Mouse (Mus musculus) urinary bladder, postnatal 36 days (tissue): Measurements from ENCODE around the gene Acox1.

ENCODE experiments used
- DNase-seq, 2 experiments: peaks; one replicate each; pipeline ENCODE4 v3.0.0; 2022; ENCODE audit warnings: low spot score in 2 of 2, mixed read lengths in 1 of 2

Acox1 gene

DNA sequence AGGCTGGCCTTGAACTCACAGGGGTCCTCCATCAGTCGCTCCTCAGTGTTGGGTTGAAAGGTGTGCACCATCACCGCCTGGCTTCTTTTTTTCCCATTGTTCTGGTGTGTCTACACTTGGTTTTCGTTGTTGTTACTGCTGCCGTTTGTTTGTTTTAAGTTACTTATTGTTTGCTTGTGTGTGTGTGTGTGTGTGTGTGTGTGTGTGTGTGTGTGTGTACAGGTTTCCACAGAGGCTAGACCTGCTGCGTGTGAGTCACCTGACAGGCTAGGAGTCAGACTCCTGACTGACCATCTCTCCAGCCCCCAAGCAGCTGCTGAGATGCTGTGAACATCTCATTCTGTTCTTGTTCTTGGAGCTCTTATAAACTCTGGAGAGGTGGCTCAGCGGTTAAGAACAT is 14.0 kb upstream of the Acox1 start:
- DNase-seq, result no peak

GRCm38 (mm10) chr11:116210696-116211095 is 11.9 kb upstream of the Acox1 start:
- DNase-seq, result no peak

DNA sequence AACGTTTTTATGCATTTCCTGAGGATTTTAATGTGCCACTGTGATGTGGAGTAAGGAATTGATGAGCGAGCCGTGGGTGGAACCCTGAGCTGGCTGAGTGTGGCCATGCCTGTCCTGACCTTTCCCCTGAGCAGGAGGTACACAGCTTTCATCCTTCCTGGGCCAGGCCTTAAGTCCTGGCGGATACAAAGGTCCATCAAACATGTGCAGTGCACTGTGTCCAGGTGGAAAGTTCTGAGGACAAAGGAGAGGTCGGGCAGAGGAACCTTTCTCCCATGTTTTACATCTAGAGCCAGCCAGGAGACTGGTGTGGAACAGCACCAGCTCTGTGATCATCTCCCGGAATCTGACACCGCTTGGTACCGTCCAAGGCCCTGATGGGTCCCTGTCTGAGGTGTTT is 10.4 kb upstream of the Acox1 start:
- no peak for DNase-seq

DNA sequence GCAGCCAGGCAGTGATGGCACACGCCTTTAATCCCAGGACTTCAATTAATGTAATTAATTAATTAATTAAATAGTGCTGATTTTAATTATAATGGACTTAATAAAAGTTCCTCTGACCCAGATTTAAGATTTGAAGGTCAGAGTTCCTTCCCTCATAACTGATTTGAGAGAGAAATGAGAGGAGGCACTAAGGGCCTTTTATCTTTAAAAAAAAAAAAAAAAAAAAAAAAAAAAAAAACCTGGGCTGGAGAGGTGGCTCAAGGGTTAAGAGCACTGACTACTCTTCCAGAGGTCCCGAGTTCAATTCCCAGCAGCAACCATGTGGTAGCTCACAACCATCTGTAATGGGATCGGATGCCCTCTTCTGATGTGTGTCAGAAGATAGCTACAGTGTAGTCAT is 9.8 kb upstream of the Acox1 start:
- no peak for DNase-seq

DNA sequence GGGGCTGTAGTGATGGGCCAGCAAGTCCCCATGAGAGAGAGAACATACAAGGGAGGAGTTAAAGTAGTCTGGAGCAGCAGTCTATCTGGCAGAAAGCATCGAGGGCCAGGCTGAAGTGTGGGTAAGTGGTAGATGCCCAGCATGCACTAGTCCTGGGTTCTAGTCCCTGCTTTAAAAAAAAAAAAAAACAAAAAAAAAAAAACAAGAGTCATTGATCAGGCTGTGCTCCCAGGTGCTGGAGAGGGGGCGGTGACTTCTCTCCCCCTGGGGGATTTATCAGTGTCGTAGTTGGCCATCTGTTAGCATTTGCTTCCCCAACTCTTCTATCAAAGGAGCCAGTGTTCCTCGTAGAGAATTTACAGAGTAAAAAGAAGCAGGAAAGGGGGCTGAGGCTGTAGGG is 7.8 kb upstream of the Acox1 start:
- DNase-seq, result no peak

DNA sequence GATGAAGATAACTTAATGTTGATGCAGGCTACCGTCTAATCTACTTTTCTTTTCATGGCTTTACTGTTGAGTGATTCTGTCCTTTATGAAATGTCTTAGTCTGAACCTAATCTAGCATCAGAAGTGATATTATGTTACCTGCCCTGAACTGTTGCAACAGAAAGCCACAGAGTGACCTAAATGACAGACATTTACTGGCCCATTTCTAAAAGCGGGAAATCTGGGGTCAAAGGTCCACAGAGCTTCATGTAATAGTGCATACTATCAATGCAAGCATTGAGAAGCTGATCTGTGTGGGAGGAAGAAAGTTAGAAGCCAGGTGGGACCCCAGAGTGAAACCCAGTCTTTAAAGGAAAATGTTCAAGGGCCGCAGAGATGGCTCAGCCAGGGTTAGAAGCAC is 4.3 kb upstream of the Acox1 start:
- no peak for DNase-seq

GRCm38 (mm10) chr11:116201151-116201550 is 2.3 kb upstream of the Acox1 start:
- DNase-seq, result no peak

- no peak for DNase-seq
Observed at GRCm38 (mm10) chr11:116198132-116198531, 713 bp downstream of the Acox1 start.

GRCm38 (mm10) chr11:116197584-116197906 is 1.3 kb downstream of the Acox1 start:
- no peak for DNase-seq

- no peak for DNase-seq
Observed at GRCm38 (mm10) chr11:116196866-116197583, 1.8 kb downstream of the Acox1 start.

DNA sequence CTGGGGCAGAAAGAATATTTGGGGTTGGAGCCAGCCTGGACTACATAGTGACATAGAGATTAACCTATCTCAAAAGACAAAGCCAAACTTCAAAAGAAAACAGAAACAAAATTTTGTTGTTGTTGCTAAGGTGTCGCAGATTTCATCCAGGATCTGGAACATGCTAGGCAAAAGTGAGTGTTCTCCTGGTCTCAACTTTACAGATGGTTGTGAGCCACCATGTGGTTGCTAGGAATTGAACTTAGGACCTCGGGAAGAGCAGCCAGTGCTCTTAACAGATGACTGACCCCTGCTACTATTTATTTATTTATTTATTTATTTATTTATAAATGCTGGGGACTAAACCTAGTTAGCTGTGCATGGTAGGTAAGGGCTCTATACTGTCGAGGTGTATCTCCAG is 2.5 kb downstream of the Acox1 start:
- DNase-seq, result no peak

DNA sequence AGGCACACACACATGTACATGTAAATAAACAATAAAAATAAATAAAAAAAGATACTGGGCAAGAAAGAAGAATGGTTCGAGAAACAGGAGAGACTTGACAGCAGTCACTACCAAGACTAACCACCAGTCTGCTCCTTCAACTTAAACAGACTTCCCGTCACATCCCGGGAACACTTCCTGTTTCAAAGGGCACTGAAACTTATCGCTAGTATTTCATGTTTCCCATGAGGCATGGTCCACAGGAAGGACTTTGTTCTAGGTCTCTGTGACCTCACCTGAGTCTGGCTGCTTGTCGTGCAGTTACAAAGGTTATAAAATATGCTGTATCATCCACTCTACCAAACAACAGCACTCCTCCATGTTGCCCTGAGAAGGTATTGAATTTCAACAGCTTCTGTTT is 3.6 kb downstream of the Acox1 start:
- no peak for DNase-seq

- DNase-seq, result no peak
Observed at GRCm38 (mm10) chr11:116194619-116195018, 4.2 kb downstream of the Acox1 start.

- DNase-seq, result no peak
Observed at GRCm38 (mm10) chr11:116187226-116187930, 11.5 kb downstream of the Acox1 start.

GRCm38 (mm10) chr11:116186360-116186759 is 12.5 kb downstream of the Acox1 start:
- no peak for DNase-seq

DNA sequence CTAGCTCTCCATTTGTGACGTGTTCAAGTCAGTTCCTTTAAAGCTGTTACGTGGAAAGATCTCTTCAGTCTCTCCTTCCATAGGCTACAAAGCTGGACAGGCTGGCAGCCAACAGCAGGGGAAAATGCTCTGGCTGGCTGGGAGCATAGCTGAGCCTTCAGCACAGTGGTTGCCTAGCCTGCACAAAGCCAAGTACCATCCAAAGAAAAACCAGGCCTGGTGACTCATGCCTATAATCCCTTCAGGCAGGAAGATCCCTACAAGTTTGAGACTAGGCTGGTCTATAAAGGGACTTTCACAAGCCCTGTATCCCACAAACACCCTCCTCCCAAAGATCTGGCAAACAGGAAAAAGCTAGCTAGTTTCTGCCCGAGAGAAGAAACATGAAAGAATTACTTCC is 13.0 kb downstream of the Acox1 start:
- no peak for DNase-seq

DNA sequence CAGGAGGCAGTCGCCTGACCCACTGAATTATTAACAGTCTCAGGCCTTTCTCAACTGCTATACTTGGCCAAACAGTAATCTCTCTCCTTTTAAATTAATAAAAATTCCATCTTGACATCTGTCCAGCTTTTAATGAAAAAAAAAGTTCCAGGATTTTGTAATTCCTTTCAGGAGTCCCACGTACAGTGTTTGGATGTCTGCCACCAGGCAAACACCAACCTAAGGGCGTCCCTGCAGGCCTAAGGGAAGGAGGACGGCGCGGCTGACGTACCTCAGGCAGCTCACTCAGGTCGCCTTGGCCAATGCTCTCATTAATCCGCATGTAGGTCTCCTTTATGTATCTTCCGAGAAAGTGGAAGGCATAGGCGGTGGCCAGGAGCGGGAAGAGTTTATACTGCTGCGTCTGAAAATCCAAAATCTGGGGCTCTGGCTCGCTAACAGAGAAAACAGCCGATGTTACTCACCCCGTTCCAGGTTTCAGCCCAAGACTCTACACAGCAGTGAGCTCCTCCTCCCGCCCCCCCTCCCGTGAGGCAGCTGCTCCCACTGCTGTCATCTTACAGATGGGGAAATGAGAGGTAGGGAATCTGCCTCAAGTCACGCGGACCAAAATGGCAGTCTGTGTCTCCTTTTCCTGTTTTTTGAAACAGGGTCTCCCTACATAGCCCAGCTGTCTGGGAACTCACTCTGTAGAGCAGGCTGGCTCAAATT is 20.3 kb downstream of the Acox1 start:
- DNase-seq, result no peak

- no peak for DNase-seq
Observed at GRCm38 (mm10) chr11:116176010-116176409, 22.8 kb downstream of the Acox1 start.

DNA sequence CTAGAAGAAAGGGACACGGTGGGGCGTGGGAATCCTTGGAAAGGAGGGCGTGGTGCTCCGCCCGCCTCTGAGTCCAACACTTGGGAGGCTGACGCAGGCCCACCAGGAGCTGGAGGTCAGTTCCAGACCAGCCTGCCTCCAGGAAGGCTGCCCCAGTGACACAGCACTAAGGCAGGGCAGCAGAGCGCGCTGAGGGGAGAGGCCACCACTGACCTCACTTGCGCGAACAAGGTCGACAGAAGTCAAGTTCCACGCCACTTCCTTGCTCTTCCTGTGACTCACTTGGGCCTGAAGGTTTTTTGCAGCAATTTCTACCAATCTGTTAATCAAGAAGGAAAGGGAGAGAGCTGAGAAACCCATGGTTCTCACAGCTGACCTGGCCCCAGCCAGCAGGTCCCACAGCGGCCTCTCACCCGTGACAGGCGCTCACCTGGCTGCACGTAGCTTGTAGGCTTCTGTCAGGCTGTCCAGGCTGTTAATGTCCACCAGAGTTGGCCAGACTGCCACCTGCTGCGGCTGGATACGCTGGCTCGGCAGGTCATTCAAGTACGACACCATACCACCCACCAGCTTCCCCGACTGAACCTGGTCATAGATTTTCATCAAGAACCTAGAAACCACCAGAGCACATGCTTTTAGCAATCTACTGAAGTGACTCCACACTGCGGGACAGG is 23.9 kb downstream of the Acox1 start:
- no peak for DNase-seq

- no peak for DNase-seq
Observed at GRCm38 (mm10) chr11:116171959-116172358, 26.9 kb downstream of the Acox1 start.

DNA sequence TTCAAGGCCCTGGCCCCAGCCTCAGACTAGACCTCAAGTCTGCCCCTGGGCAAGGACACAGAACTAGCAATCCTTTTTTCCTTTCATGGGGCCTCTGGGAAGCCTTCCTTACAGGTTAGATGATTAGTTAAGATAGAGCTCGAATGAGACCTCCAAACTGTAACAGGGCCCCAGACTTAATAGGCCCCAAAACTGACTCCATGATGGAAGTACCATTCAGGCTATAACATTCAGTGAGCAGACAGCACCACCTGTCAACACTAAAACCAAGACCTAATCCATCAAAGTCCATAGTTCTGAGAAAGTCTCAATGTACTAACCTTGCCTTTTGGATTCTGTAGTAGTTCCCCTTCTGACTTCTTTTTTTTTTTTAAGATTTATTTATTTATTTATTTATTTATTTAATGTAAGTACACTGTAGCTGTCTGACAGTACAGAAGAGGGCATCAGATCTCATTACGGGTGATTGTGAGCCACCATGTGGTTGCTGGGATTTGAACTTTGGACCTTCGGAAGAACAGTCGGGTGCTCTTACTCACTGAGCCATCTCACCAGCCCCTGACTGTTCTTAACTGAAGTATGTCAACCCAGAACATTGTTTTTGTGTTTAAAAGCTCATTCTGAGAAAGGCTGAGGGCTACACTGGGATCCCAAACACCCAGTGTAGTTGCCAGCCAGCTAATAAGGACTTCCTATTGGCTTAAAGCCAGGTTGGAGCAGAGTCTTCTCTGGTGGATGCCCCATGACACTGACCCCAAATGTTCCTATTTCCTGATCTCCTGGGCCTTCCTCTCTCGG is 28.6 kb downstream of the Acox1 start:
- DNase-seq, result no peak

- DNase-seq, result no peak
Observed at GRCm38 (mm10) chr11:116169214-116169613, 29.6 kb downstream of the Acox1 start.
